ENCODE assay signal across 39 mouse cellular contexts in genomic region chr16:48404009-48404408, GRCm38 (mm10). TPM values are rescaled to one million over a fixed set of nuclear protein-coding genes. Genes with fewer than 3 reads are reported as not detected.
"Had no signal": no experiment of that assay in that cellular context is flagged by ENCODE, and none has a peak within 500 bp of the region (broad histone marks: within the 10 kb centered on the region; RNA-seq: fewer than 3 reads in every experiment).

No protein-coding gene starts in this region.

- H3K4me3 ChIP-seq: embryonic facial prominence, embryonic 10.5 days; embryonic facial prominence, embryonic 12.5 days; embryonic facial prominence, embryonic 13.5 days; embryonic facial prominence, embryonic 15.5 days; erythroblast, embryonic 14.5 days; forebrain, embryonic 10.5 days; forebrain, embryonic 12.5 days; forebrain, embryonic 13.5 days; forebrain, embryonic 15.5 days; gastrocnemius, adult 2 months had no signal

- H3K36me3 ChIP-seq: embryonic facial prominence, embryonic 10.5 days; embryonic facial prominence, embryonic 12.5 days; embryonic facial prominence, embryonic 13.5 days; embryonic facial prominence, embryonic 15.5 days; forebrain, embryonic 10.5 days; forebrain, embryonic 12.5 days; forebrain, embryonic 15.5 days had no signal

- H3K27me3 ChIP-seq: embryonic facial prominence, embryonic 12.5 days; embryonic facial prominence, embryonic 13.5 days; embryonic facial prominence, embryonic 15.5 days; forebrain, embryonic 12.5 days; forebrain, embryonic 13.5 days; forebrain, embryonic 15.5 days had no signal

- H3K4me2 ChIP-seq: embryonic facial prominence, embryonic 12.5 days; embryonic facial prominence, embryonic 13.5 days; embryonic facial prominence, embryonic 15.5 days; forebrain, embryonic 12.5 days; forebrain, embryonic 13.5 days; forebrain, embryonic 15.5 days had no signal

- DNase-seq: cerebellum, adult 18-20 months; cerebellum, adult 2 months; cerebellum, adult 8-10 months; cerebellum, adult 9-10 months; cerebellum, adult 9-11 months; cerebellum, postnatal 10 days; cerebellum, postnatal 25 days; cerebellum, postnatal 36 days; embryo, embryonic 11 days; forebrain, postnatal 0 days; gastrocnemius, adult 2 months; gastrocnemius, postnatal 10 days; gastrocnemius, postnatal 14 days; gastrocnemius, postnatal 25 days; gastrocnemius, postnatal 36 days; heart, adult 11 months; heart, adult 18-20 months had no signal

- H3K4me1 ChIP-seq: embryonic facial prominence, embryonic 10.5 days; embryonic facial prominence, embryonic 12.5 days; embryonic facial prominence, embryonic 13.5 days; embryonic facial prominence, embryonic 15.5 days; forebrain, embryonic 10.5 days; forebrain, embryonic 12.5 days; forebrain, embryonic 13.5 days; forebrain, embryonic 15.5 days had no signal

- ATAC-seq: forebrain, embryonic 13.5 days; forebrain, embryonic 14.5 days; forebrain, embryonic 15.5 days; forebrain, embryonic 16.5 days; forebrain, postnatal 0 days had no signal

- H3K9ac ChIP-seq: embryonic facial prominence, embryonic 12.5 days; embryonic facial prominence, embryonic 13.5 days; embryonic facial prominence, embryonic 15.5 days; forebrain, embryonic 12.5 days; forebrain, embryonic 13.5 days; forebrain, embryonic 15.5 days; forebrain, postnatal 0 days had no signal

- H3K27ac ChIP-seq: embryonic facial prominence, embryonic 10.5 days; embryonic facial prominence, embryonic 12.5 days; embryonic facial prominence, embryonic 13.5 days; embryonic facial prominence, embryonic 15.5 days; forebrain, embryonic 10.5 days; forebrain, embryonic 12.5 days; forebrain, embryonic 13.5 days; forebrain, embryonic 15.5 days; gastrocnemius, adult 2 months had no signal

- H3K9me3 ChIP-seq: embryonic facial prominence, embryonic 10.5 days; embryonic facial prominence, embryonic 12.5 days; embryonic facial prominence, embryonic 13.5 days; embryonic facial prominence, embryonic 15.5 days; forebrain, embryonic 10.5 days; forebrain, embryonic 12.5 days; forebrain, embryonic 13.5 days; forebrain, embryonic 15.5 days had no signal

RNA-seq across cellular contexts. Expression of gene Gm5485, which starts 8.2 kb away (rescaled TPM):
- total RNA-seq: common myeloid progenitor, adult 5-6 weeks; forebrain, postnatal 0 days; gastrocnemius, adult 18-20 months; gastrocnemius, adult 2 months; gastrocnemius, adult 8-10 months; gastrocnemius, postnatal 10 days; gastrocnemius, postnatal 14 days; gastrocnemius, postnatal 25 days; gastrocnemius, postnatal 36 days; gastrocnemius, postnatal 4 days; granulocyte monocyte progenitor cell, adult 5-6 weeks; heart, adult 18-20 months had no signal
- polyA plus RNA-seq: cortical plate, adult 2 months; embryonic facial prominence, embryonic 10.5 days; embryonic facial prominence, embryonic 11.5 days; embryonic facial prominence, embryonic 12.5 days; embryonic facial prominence, embryonic 13.5 days; embryonic facial prominence, embryonic 14.5 days; embryonic facial prominence, embryonic 15.5 days; erythroblast, embryonic 14.5 days; forebrain, embryonic 10.5 days; forebrain, embryonic 11.5 days; forebrain, embryonic 12.5 days; forebrain, embryonic 13.5 days; forebrain, embryonic 14.5 days; forebrain, embryonic 15.5 days; forebrain, embryonic 16.5 days; forebrain, postnatal 0 days; frontal cortex, adult 2 months; gonadal fat pad, adult 2 months had no signal

RNA-seq across cellular contexts. Expression of gene Morc1, which starts 27.0 kb away (rescaled TPM):
- total RNA-seq: common myeloid progenitor, adult 5-6 weeks; forebrain, postnatal 0 days; gastrocnemius, adult 2 months; gastrocnemius, adult 8-10 months; gastrocnemius, postnatal 10 days; gastrocnemius, postnatal 4 days; granulocyte monocyte progenitor cell, adult 5-6 weeks; heart, adult 18-20 months had no signal
- polyA plus RNA-seq: cerebellum, adult 2 months; embryonic facial prominence, embryonic 10.5 days; embryonic facial prominence, embryonic 11.5 days; embryonic facial prominence, embryonic 12.5 days; embryonic facial prominence, embryonic 13.5 days; erythroblast, embryonic 14.5 days; forebrain, embryonic 10.5 days; forebrain, embryonic 11.5 days; forebrain, embryonic 12.5 days; forebrain, embryonic 13.5 days; forebrain, embryonic 15.5 days had no signal
